Mouse (Mus musculus) liver, adult (tissue): ENCODE data around the gene Eefsec.

Experiments used
- GATA4 ChIP-seq: IDR thresholded peaks from 2 replicates; pipeline ENCODE4 v1.6.1; 2014; ENCODE audit warnings: mild to moderate bottlenecking, low read length; ENCODE audit not compliant: insufficient replicate concordance

Eefsec gene

DNA sequence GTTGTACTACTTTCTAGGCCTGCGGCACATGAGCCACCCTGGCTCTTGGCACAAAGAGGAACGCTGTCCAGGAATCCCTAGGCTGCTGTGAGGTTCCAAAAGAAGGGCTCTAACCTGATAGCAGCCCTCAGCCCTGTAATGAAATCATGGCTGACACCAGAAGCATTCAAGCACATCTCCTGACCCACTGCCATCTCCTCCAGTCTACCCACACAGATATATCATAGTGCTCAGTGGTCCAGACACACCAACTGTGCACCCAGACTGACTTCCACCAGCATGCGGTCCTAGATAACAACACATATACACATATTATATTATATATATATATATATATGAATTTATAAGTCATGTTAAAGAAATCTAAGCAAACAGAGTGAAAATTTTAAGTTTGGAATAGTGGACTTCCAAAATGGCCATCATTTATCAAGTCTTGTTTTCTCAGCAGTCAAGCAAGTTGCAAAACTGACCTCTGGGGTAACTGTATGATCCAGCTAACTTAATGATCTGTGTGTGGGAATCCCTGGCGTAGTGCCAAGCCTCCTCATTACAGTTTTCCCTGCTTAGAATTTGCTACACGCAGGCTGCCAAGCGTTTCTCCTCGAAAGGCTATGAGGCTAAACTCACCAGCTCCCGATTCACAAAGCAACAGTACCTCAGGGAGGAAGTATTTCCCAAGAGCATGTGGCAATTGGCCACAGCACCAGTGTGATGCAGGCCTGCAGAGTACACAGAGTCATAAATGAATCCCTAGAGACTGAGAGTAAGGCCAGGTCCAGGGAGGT, 76.3 kb downstream of the Eefsec start:
- no peak for TF ChIP-seq GATA4

DNA sequence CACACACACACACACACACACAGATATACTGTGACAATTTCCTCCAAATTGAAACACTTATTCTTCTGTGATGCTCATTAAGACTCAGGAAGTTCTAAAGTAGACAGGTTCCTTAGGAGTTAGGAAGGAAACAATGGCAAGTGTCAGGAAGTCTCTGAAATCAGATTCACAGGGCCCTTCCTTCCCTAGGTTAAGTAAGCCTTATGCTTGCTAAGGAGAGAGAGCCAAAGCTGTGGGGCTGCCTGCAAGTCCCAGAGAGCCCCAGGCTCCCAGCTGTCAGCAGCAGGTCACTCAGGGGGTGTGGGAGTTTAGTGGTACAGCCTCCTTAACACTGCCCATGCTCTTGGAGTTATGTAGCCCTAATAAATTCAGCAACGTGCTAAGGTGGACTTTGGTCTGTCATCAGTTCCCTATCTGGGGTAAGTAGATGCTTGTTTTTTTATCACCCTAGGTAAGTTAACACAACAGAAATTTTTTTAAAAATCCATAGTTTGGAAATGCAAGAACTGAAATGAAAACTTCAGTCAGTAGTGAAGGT, 82.8 kb downstream of the Eefsec start:
- no peak for TF ChIP-seq GATA4

DNA sequence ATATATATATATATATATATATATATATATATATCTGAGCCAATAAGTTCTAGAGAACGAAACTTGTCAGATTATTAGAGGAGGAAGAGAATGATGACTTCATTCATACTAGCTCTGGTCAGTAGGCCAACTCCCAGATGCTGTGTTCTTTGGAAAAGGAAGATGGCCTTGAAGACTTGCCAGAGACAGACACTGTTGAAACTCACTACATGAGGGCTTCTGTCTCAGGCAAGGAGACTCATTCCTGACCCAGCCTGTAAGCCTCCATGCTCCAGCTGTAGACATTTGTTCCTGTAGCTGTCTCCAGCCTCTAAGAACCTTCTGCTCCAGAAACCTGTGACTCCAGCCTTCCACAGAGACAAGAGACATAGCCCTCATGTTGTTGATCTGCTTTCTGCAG, 85.2 kb downstream of the Eefsec start:
- TF ChIP-seq GATA4, result no peak

DNA sequence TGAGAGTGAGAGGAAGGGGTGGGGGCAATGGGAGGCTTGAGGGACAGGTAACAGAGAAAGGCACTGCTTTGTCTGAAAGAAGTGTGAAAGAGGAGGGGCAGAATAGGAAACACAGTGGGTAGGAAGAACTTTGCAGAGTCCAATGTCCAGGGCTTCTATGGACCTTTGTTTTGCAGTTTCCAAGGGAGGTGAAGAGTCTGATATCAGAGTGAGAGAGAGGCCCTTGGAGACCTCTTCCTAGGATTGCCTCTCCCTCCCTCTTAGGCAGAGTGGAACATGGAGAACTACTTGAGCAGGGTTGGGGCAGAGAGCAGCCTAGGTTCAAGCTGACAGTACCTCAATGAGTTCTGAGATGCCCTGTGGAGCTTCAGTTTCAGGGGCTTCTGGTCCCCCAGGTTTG, 88.1 kb downstream of the Eefsec start:
- no peak for TF ChIP-seq GATA4

DNA sequence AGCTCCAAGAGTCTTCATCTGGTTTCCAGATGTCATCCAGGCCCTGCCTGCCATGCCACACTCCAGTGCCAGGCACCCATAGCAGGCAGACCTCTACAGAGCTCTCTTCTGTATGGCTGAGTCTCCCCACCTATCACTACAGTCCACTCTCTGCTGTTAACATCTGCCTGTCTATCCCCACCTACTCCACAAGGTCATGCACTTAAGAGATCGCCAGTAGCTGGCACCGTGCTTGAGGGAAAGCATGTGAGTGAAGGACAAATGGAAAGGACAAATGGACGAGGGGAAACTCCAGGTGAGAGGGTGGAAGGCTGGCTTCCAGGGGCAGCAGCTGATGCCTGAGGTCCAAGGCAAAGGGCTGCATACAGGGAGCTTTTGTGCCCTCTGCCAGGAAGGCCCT, 90.5 kb downstream of the Eefsec start:
- no peak for TF ChIP-seq GATA4

DNA sequence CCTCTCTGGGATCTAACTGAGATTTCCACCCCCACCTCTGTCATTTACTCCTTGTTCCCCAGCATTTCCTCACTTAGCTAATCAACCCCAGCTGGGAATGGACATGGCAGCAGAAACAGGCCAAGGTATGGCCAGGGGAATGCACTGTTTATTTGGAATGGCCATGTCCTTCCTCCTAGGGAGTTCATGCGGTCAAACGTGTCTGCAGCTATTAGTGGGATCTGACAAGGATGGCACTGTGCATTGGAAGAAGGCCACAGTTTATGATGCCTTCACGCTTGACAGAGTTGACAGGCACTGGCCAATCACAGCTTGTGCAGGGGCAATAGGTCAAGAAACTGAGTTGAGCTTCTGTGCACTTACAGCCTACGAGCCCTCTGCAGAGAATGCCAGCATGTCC, 93.8 kb downstream of the Eefsec start:
- TF ChIP-seq GATA4, result no peak

DNA sequence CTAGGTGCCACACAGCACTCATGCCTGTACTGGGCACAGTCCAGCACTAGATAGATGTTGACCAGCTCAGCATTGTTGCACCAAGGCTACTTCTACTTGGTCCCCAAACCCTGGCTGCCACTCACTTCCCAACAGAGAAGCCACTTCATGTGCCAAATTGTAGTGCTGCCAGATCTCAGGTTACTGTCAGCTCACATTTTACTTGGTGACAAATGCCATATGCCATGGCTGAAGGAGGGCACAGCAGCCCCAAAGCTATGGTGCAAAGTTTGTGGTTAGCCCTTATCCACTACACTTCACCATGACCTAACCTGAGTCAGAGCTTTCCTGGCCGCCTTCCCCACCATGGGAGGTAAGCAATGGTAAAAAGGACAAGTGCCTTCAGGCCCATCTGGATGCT, 99.6 kb downstream of the Eefsec start:
- TF ChIP-seq GATA4, result no peak

DNA sequence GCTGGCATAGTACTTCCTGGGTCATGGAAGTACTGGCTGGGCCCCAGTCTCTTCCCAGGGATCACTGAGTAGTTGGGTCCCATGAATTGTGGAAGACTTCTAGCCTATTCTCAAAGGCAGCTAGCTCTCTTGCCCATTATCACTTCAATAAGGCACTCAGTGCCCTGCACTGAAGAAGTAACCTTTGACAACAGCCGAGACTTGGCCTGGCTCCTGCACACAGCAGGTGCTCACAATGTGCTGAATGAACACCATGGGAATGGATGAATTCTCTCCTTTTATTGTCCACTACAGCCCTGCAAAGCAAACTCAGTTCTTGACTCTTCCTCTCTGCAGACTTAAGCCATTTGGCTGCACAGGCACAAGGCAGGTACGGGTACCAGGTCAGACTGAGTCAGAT, 101.0 kb downstream of the Eefsec start:
- TF ChIP-seq GATA4, result no peak

DNA sequence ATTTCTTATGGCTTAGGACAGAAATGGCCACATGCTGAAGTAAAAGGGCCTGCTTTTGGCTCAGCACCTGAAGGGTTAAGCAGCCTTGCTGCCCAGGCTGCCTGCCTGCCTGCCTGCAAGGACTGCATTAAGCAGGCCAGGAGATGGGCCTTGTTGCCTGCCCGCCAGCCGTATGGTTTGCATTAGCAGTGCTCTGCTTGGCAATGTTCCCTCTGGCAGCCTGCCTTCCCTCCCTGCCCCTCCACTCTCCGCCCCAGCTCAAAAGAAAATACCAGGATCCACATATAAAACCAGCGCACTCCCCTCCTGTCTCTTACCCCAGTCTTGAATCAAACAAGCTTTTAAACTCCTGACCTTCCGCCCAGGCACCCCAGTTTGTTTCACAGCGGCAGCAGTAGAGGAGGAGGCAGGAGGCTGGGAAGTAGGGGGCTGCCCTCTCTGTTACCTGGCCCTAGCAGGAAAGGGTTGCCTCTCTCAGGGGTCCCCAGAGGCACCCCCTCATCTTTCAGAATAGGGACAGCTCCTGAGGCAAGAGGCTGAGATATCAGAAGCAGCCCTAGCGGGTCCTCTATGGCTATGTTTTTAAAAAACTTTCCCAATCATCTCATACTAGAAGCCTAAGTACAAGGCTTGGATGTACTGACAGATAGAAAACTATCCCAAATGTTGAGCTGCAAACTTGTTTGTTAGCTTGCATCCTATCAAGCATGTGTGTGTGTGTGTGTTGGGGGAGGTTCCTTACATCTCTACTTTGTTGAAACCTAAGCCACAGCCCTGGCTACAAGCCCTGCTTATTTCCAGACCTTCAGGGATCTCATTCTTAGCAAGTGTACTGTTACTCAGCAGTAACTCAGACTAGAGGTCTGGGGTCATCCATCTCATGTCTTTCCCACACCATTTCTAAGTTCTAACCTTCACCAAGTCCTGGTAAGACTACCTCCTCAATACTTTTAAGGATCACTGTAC, 102.6 kb downstream of the Eefsec start:
- TF ChIP-seq GATA4, result no peak

DNA sequence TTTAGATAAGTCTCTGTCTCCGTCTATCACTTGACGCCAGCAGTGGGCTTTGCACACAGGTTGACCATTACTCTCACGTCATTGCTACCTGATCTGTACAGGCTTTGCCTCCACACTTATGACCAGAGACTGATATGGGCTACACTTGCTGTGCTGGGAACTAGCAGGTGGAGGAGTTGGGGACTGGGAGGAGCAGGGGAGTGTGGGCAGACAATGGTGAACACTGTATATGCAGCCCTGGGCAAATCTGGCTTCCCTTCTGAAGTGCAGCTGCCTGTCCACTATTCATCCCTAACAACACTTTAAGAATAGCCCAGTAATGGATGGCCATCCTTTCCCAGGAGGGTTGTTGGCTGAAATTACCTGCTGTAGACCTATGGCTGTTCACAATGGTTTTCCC, 103.4 kb downstream of the Eefsec start:
- no peak for TF ChIP-seq GATA4

DNA sequence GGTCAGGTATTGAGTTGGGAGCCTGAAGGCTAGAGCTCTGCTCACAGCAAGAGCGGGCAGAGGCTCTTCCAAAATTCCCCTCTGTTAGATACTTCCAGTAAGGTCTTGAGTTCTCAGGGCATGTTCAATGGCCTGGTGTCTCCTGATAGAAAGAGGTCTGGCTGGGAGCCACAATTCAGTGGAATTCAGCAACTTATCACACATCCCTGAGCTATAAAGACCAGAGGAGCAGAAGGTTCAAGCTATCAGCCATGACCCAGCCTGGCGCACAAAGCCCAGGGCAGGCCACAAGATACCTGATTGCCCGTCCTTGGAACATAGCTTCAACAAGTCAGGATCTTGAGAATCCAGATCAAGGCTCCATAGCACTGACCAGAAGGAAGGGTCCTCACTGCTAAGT, 105.2 kb downstream of the Eefsec start:
- TF ChIP-seq GATA4, result no peak

DNA sequence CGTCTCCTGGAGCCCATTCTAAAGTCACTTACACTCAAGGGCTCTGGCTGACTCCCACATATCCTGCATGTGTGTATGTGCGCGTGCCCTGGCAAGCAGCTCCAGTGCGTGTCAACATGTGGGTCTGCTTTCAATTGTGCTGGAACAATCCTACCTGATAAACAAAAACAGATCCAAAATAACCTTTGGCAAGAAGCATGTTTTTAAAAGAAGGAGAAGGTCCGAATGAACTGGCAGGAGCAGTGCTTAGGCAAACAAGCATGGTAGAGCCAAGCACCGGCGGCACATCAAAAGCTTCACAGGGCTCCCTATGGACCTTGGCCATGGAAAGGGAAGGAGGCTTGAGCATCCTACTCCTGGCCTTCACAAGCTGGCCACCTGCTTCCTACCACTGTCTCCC, 105.6 kb downstream of the Eefsec start:
- no peak for TF ChIP-seq GATA4

DNA sequence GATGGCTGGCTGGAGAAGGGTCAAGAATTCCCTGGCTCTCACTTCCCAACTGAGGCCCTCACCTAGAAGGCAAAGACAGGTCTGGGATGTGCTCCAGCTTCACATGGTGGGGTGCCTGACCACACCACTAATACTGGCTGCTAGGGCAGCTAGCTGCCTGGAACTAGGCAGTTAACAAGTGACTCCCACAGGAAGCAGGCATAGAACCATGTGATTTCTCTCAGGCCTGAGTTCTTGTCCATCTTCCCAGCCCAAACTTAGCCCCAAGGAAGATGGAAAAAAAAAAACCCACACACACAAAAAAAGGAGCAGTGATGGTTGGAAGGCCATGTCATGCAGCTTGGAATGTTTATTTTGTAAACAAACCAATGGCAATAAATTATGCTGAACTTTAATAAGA, 117.0 kb downstream of the Eefsec start:
- no peak for TF ChIP-seq GATA4

DNA sequence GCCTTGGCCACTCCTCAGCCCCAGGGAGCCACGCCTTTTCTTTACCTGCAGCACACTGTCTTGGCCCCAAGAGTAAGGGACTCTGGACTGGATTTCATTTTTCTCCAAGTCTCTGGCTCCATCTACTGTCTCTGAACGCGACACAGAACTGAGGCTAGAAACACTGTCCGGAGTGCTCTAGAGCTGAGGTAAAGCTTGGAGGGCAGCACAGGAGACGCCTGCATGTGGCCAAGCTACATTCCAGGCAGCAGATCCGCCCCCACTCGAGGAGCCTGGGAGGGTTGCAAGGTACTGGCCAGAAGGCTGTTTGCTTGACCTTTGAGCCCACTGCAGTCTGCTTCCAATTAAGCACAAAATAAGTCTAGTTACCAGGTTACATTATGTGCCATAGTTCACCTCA, 124.5 kb downstream of the Eefsec start:
- no peak for TF ChIP-seq GATA4

DNA sequence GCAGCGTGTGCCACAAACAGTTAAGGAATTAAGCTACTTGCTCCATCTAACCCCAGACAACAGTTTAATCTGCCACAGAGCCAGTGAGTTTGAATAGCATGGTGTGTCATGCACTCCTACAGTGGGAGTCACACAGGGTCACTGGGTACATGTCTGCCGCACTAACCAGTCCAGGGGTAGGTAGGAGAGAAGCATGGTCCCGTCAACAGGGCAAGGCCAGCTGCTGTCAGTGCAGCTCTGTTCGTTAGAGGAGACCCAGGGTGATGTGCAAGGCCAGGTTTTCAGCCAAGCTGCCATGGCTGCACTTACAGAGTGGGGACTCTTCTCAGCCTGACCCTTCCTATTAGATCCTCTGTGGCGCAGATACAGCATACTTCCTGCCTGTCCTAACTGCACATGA, 125.1 kb downstream of the Eefsec start:
- no peak for TF ChIP-seq GATA4

DNA sequence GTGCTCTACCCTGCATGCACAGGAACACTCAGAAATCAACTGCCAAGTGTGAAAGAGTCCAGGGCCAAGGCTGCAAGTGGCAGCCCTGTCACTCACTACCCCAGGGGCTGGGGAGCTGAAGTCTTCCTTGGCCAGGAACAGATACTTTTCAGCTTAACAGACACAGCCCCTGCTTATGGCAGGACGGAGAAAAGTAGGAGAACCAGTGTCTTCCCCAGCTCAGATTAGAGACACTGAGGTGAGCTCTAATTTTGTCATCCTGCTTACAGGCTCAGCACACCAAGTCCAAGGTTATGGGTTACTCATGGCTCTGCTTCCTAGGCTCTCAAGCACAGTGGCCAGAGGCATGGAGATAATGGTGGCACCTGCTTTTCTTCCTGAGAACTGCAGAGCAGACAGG, 126.6 kb downstream of the Eefsec start:
- TF ChIP-seq GATA4, result no peak
